Comparison of ENCODE assay signal across 16 mouse cellular contexts in the genomic region with DNA sequence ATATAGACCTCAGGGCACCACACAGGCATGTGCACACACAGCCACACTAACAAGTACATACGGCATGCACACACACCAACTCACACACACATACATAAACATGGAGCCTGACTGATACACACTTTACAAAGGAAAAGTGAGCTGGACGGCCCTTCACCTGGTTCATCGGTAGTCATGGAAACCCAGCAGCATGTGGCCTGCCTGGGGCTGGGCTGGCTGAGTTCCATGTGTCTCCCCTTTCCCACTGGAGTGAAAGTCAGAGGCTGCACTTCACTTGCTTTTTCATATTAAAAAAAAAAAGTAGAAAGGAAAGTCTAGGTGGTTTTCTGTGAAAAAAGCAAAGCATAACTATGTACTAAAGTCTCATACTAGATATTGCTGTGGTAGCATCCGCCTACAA. TPM values are rescaled to one million over a fixed set of nuclear protein-coding genes. Genes with fewer than 3 reads are reported as not detected.
"Had no signal": no experiment of that assay in that cellular context is flagged by ENCODE, and none has a peak within 500 bp of the region (broad histone marks: within the 10 kb centered on the region; RNA-seq: fewer than 3 reads in every experiment).

No protein-coding gene starts in this region.

- H3K9me3 ChIP-seq: limb, embryonic 12.5 days; liver, embryonic 13.5 days; lung, embryonic 15.5 days; megakaryocyte, embryonic 14.5 days; midbrain, embryonic 15.5 days; neural tube, embryonic 12.5 days had no signal

- H3K4me1 ChIP-seq: limb, embryonic 12.5 days; midbrain, embryonic 15.5 days; neural tube, embryonic 12.5 days had no signal

- H3K27me3 ChIP-seq: limb, embryonic 12.5 days; liver, embryonic 13.5 days; lung, embryonic 15.5 days; megakaryocyte, embryonic 14.5 days; midbrain, embryonic 15.5 days; neural tube, embryonic 12.5 days had no signal

- H3K9ac ChIP-seq: limb, embryonic 12.5 days; liver, embryonic 13.5 days; liver, postnatal 0 days; lung, embryonic 15.5 days; midbrain, embryonic 15.5 days; neural tube, embryonic 12.5 days had no signal

- H3K36me3 ChIP-seq: liver, embryonic 13.5 days; midbrain, embryonic 15.5 days had no signal

- ATAC-seq: midbrain, embryonic 15.5 days had no signal

- DNase-seq: liver, embryonic 13.5 days; lung, postnatal 14 days; thymus, postnatal 4 days had no signal

- H3K4me2 ChIP-seq: limb, embryonic 12.5 days; liver, embryonic 13.5 days; lung, embryonic 15.5 days; midbrain, embryonic 11.5 days; midbrain, embryonic 15.5 days; neural tube, embryonic 12.5 days had no signal

- H3K27ac ChIP-seq: limb, embryonic 12.5 days; liver, embryonic 13.5 days; lung, embryonic 15.5 days; macrophage; midbrain, embryonic 15.5 days; neural tube, embryonic 12.5 days; stomach, postnatal 0 days had no signal

- H3K4me3 ChIP-seq: left cerebral cortex, adult 2 months; limb, embryonic 12.5 days; liver, embryonic 13.5 days; lung, embryonic 15.5 days; megakaryocyte, embryonic 14.5 days; midbrain, embryonic 15.5 days; neural tube, embryonic 12.5 days had no signal

RNA-seq across cellular contexts. Expression of gene Tmem204, which starts 20.1 kb away (rescaled TPM):
- total RNA-seq: monocyte, adult 5-6 weeks; neutrophil, adult 5-6 weeks had no signal
- polyA plus RNA-seq: macrophage had no signal

RNA-seq across cellular contexts. Expression of gene Ptx4, which starts 57.3 kb away (rescaled TPM):
- total RNA-seq: monocyte, adult 5-6 weeks; neutrophil, adult 5-6 weeks had no signal
- polyA plus RNA-seq: kidney, embryonic 14.5 days; liver, embryonic 13.5 days; liver, postnatal 0 days; macrophage; midbrain, embryonic 11.5 days; midbrain, embryonic 15.5 days; neural tube, embryonic 12.5 days had no signal
